Mouse (Mus musculus) liver, embryonic 14.5 days (tissue): Measurements from ENCODE around the gene Klhl22. TPM values are rescaled to one million over a fixed set of nuclear protein-coding genes. Genes with fewer than 3 reads are reported as not detected.
A peak's percentile ranks its signal among the peaks of the same experiment; 100 is the strongest.

Experiments
- ATAC-seq: fragments of 200-750 bp; cut with Nextera tagmentation; 2 replicates; pipeline ENCODE4 v1.8.0; 2017; ENCODE audit warnings: moderate number of reproducible peaks, mild to moderate bottlenecking, moderate library complexity; ENCODE audit not compliant: insufficient read depth
- DNase-seq, 3 experiments: peaks; one replicate each; pipeline ENCODE4 v3.0.0-alpha.2; 2012 to 2013; ENCODE audit warnings: low read depth in 3 of 3, low spot score in 3 of 3
- H3K27ac ChIP-seq: fragments of 300-500 bp; sonication (generic); 2 replicates; pipeline ENCODE4 v1.5.1; 2014; ENCODE audit warnings: moderate library complexity, mild to moderate bottlenecking, control low read depth, inconsistent platforms
- H3K27me3 ChIP-seq: fragments of 300-500 bp; sonication (generic); 2 replicates; pipeline ENCODE4 v1.6.1; 2014; ENCODE audit warnings: mild to moderate bottlenecking, low read length, moderate library complexity; ENCODE audit not compliant: control insufficient read depth, insufficient read depth
- H3K36me3 ChIP-seq: fragments of 300-500 bp; sonication (generic); replicated peaks from 2 replicates; pipeline ENCODE4 v1.6.1; 2014; ENCODE audit warnings: low read depth; ENCODE audit not compliant: control insufficient read depth, insufficient read depth
- H3K4me1 ChIP-seq, 2 experiments: fragments of 200-500 bp in 1 of 2; fragments of 300-500 bp in 1 of 2; sonication (generic) in 1 of 2; replicated peaks; 2 replicates each; pipeline ENCODE4 v1.6.1; 2012 to 2014; ENCODE audit warnings: antibody characterized with exemption in 1 of 2, inconsistent platforms in 1 of 2, low read length in 1 of 2; ENCODE audit not compliant: control insufficient read depth in 2 of 2, insufficient read depth in 2 of 2
- H3K4me2 ChIP-seq: fragments of 300-500 bp; sonication (generic); 2 replicates; pipeline ENCODE4 v1.6.1; 2014; ENCODE audit warnings: low read depth, mild to moderate bottlenecking, control low read depth, moderate library complexity
- H3K4me3 ChIP-seq, 2 experiments: fragments of 200-500 bp in 1 of 2; fragments of 300-500 bp in 1 of 2; sonication (generic) in 1 of 2; 2 replicates each; pipeline ENCODE4 v1.5.1; 2012 to 2014; ENCODE audit warnings: low read depth in 2 of 2, low read length in 2 of 2, mild to moderate bottlenecking in 2 of 2, control low read depth in 1 of 2, inconsistent platforms in 1 of 2, moderate library complexity in 1 of 2; ENCODE audit not compliant: insufficient read depth in 1 of 2
- H3K9ac ChIP-seq: fragments of 300-500 bp; sonication (generic); replicated peaks from 2 replicates; pipeline ENCODE4 v1.6.1; 2014; ENCODE audit warnings: mild to moderate bottlenecking, control low read depth, moderate library complexity
- H3K9me3 ChIP-seq: fragments of 300-500 bp; sonication (generic); 2 replicates; pipeline ENCODE4 v1.6.1; 2016; ENCODE audit warnings: low read length, mixed read lengths; ENCODE audit not compliant: control insufficient read depth
- CTCF ChIP-seq: IDR thresholded peaks from 2 replicates; pipeline ENCODE4 v1.5.1; 2016; ENCODE audit warnings: antibody characterized with exemption, low read depth, control low read depth
- EP300 ChIP-seq: IDR thresholded peaks from 2 replicates; pipeline ENCODE4 v1.6.1; 2016; ENCODE audit warnings: antibody characterized with exemption, low read depth
- WGBS: fragments of 180-500 bp; shearing (Covaris S2); extraction: QIAGEN DNeasy Blood & Tissue Kit; methylation state at CpG from one replicate; pipeline ENCODE4 v1.1.7; 2014; ENCODE audit not compliant: insufficient replicate concordance; 5-methylcytosine and 5-hydroxymethylcytosine counted together
- polyA plus RNA-seq, 2 experiments: library from polyadenylated mRNA; depleted of rRNA in 1 of 2; stranded (reverse) in 1 of 2; unstranded in 1 of 2; fragments of >200 nt; fragmentation: Nextera tagmentation in 1 of 2; extraction: Ambion mirVana in 1 of 2; gene quantifications; 2 replicates each; pipeline versions ENCODE4 v1.2.1 to v1.2.3; 2012 to 2014

Gene Klhl22
- polyA plus RNA-seq, 2 experiments: 11.6 to 14.0 TPM

DNA sequence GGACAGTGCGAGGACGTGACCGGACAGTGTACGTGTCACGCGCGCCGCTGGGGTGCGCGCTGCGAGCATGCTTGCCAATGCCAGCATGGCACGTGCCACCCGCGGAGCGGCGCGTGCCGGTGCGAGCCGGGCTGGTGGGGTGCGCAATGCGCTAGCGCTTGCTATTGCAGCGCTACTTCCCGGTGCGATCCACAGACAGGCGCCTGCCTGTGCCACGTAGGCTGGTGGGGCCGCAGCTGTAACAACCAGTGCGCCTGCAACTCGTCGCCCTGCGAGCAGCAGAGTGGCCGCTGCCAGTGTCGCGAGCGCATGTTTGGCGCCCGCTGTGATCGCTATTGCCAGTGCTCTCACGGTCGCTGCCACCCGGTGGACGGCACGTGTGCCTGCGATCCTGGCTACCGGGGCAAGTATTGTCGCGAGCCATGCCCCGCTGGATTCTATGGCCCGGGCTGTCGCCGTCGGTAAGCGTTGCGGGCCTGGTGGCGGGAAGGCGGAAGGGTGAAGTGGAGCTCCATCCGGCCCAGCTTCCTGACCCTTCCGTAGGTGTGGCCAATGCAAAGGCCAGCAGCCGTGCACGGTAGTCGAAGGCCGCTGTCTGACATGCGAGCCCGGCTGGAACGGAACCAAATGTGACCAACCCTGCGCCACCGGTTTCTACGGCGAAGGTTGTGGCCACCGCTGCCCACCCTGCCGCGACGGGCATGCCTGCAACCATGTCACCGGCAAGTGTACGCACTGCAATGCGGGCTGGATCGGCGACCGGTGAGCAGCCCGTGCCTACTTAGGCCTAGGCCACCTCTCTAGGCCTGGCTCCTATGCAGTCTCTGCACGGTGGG is 43.6 kb downstream of the Klhl22 start:
- no peaks in the 10 kb centered on the region for H3K9me3 ChIP-seq
- 2% methylated on average over 83 of the region's 83 CpGs for WGBS
- H3K36me3 ChIP-seq: no peaks in the 10 kb centered on the region
- no peak overlapping the region for H3K9ac ChIP-seq
- peak overlapping the region in 1 of 2 experiments; percentile 35; a peak in 2 of 4 replicates for H3K4me3 ChIP-seq
- H3K4me1 ChIP-seq: no peaks in the 10 kb centered on the region
- peak overlapping the region; percentile 49 for H3K4me2 ChIP-seq
- no peak for TF ChIP-seq EP300
- TF ChIP-seq CTCF: 0 out of 2 replicates have a peak, but pooled peaks have one; percentile 11
- ATAC-seq (no peak), DNase-seq (no peak)
- H3K27me3 ChIP-seq: peaks cover 98% of the 10 kb centered on the region
- no peak overlapping the region for H3K27ac ChIP-seq

DNA sequence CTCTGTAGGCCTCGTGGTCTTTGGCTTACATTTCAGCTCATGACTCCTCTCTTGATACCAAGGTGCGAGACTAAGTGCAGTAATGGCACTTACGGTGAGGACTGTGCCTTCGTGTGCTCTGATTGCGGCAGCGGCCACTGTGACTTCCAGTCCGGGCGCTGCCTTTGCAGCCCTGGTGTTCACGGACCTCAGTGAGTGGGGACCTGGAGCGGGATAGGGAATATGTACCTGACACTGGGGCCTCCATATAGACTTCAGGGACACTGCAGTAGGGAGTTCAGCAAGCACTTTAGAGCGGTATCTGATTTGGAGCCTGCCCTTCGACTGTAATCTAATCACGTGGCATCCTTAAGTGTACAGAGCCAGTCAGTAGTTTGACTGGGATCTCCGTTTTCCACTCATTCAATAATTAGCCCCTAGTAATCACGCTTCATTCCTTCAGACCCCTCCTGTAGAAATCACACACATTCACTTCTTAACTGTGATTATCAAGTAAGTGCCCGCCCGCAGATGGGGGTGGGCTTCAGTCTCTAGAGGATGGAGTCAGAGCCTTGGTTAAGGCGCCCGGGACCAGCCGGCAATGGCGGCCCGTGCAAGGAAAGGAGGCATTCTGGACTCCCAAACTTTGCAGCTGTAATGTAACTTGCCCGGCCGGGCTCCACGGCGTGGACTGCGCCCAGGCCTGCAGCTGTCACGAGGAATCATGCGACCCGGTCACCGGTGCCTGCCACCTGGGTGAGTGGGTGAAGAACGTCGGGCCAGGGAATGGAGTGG is 44.4 kb downstream of the Klhl22 start:
- no peak for DNase-seq
- WGBS: 11% methylated on average over 33 of the region's 33 CpGs
- H3K27me3 ChIP-seq: peaks cover 96% of the 10 kb centered on the region
- no peak overlapping the region for H3K27ac ChIP-seq
- H3K36me3 ChIP-seq: no peaks in the 10 kb centered on the region
- no peaks in the 10 kb centered on the region for H3K9me3 ChIP-seq
- H3K4me3 ChIP-seq: peak overlapping the region in 1 of 2 experiments; percentile 25; a peak in 2 of 4 replicates
- no peak for ATAC-seq
- H3K4me1 ChIP-seq: no peaks in the 10 kb centered on the region
- H3K9ac ChIP-seq: no peak overlapping the region
- peak overlapping the region; percentile 60 for H3K4me2 ChIP-seq
- no peak for TF ChIP-seq EP300
- TF ChIP-seq CTCF: no peak

DNA sequence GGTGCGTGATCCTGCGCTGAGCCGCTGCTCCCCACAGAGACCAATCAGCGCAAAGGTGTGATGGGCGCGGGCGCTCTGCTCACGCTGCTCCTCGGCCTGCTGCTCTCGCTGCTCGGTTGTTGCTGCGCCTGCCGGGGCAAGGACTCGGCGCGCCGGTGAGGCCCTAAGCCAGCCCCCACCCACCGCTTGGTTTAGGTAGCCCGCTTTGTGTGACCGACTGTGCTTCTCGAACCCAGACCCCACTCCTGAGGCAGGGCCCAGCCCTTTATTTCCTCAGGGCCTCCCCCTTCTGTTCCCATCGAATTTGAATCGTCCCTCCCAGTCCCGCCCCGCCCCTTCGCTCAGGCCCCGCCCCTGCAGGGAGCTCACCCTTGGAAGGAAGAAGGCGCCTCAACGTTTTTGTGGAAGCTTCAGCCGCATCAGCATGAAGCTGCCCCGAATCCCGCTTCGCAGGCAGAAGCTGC is 45.1 kb downstream of the Klhl22 start:
- Histone ChIP-seq H3K27ac (no peak overlapping the region), H3K4me1 (no peaks in the 10 kb centered on the region), H3K9me3 (no peaks in the 10 kb centered on the region), H3K4me3 (peak overlapping the region in 1 of 2 experiments; percentile 25; a peak in 2 of 4 replicates), H3K36me3 (no peaks in the 10 kb centered on the region), H3K4me2 (peak overlapping the region; percentile 60), H3K27me3 (peaks cover 91% of the 10 kb centered on the region), H3K9ac (no peak overlapping the region; the same call in 1 of the 2 replicates)
- DNase-seq (no peak), ATAC-seq (no peak; the same call in 1 of the 2 replicates)
- 3% methylated on average over 33 of the region's 33 CpGs for WGBS
- TF ChIP-seq CTCF (no peak), EP300 (no peak)

DNA sequence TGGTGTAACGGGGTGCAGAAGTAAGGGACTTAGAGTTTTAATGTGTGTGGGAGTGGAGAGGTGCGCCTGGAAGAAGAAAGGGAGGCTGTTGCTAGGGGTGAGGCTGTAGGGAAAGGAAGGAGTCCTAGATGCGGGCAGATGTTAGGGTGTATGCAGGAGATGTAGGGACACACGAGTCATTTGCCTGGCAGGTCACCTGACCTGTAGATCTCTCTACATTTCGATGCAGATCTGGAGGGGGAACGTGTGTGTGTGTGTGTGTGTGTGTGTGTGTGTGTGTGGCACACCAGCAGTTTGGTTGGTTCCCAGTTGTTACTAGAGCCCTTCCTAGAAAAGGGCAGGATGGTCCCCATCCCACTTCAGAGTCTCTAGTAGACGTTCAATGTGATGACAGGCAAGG is 45.6 kb downstream of the Klhl22 start:
- peak overlapping the region in 1 of 2 experiments; percentile 25; a peak in 2 of 4 replicates for H3K4me3 ChIP-seq
- no peaks in the 10 kb centered on the region for H3K4me1 ChIP-seq
- no peak overlapping the region for H3K9ac ChIP-seq
- no peak overlapping the region for H3K27ac ChIP-seq
- no peaks in the 10 kb centered on the region for H3K9me3 ChIP-seq
- ATAC-seq (no peak), DNase-seq (no peak)
- H3K36me3 ChIP-seq: no peaks in the 10 kb centered on the region
- 12% methylated on average over 7 of the region's 7 CpGs for WGBS
- TF ChIP-seq EP300: no peak
- TF ChIP-seq CTCF: no peak
- H3K4me2 ChIP-seq: peak overlapping the region; percentile 60
- H3K27me3 ChIP-seq: peaks cover 91% of the 10 kb centered on the region
